In genomic region chr15:81663697-81664561, GRCm38 (mm10) we compare ENCODE assay signal across 8 mouse cellular contexts. TPM values are rescaled to one million over a fixed set of nuclear protein-coding genes. Genes with fewer than 3 reads are reported as not detected.
A peak's percentile ranks its signal among the peaks of the same experiment; 100 is the strongest.
DNase-seq lines count a peak whose midpoint lies in the region; ATAC-seq lines count a peak whose summit lies in the region.

Gene L3mbtl2, plus strand, starts transcription at chr15:81663889.

- H3K4me2 ChIP-seq in hindbrain, embryonic 16.5 days (ENCODE audit: low read length), result peak within 1 kb of the TSS; percentile 89

- peaks cover 16% of the 10 kb centered on the region for H3K36me3 ChIP-seq in hindbrain, embryonic 16.5 days (ENCODE audit: control insufficient read depth, insufficient read depth, low read length)
- H3K36me3 ChIP-seq in macrophage (ENCODE audit: inconsistent target), result peaks cover 14% of the 10 kb centered on the region

- peak within 1 kb of the TSS; percentile 60; the same call in 1 of the 2 replicates for H3K27ac ChIP-seq in hindbrain, embryonic 16.5 days (ENCODE audit: low read depth, low read length)
- H3K27ac ChIP-seq in macrophage, result peak within 1 kb of the TSS; percentile 57

- ATAC-seq in hindbrain, embryonic 16.5 days, result peak; percentile 99

- H3K79me2 ChIP-seq in macrophage (ENCODE audit: inconsistent target), result peaks cover 23% of the 10 kb centered on the region

- H3K27me3 ChIP-seq in hindbrain, embryonic 16.5 days (replicated peaks; ENCODE audit: control insufficient read depth, insufficient read depth, low read length), result no peaks in the 10 kb centered on the region

- peaks cover 8% of the 10 kb centered on the region for H3K4me1 ChIP-seq in hindbrain, embryonic 16.5 days (ENCODE audit: control insufficient read depth, insufficient read depth, low read depth, low read length)

- no peaks in the 10 kb centered on the region for H3K9me3 ChIP-seq in hindbrain, embryonic 16.5 days (ENCODE audit: control insufficient read depth, low read length)

- under 1% methylated on average over 55 of the region's 55 CpGs for whole genome bisulfite sequencing in hindbrain, embryonic 16.5 days
- WGBS in macrophage (ENCODE audit: missing documents), result 1% methylated on average over 44 of the region's 55 CpGs

- peak; percentile 84 for DNase-seq in WW6 (ENCODE audit: low read depth, low spot score)
- peak; percentile 72 to 90 for DNase-seq in cerebellum, postnatal 4 days (ENCODE audit: low spot score in 2 of 2)
- peak; percentile 93 for DNase-seq in gastrocnemius, adult 18-20 months (ENCODE audit: low spot score)
- peak; percentile 88 to 91 for DNase-seq in left cerebral cortex, adult 18-20 months (ENCODE audit: low spot score in 2 of 2)
- peak; percentile 94 for DNase-seq in right cerebral cortex, adult 18-20 months
- DNase-seq in urinary bladder, postnatal 10 days (ENCODE audit: low spot score), result peak; percentile 53

- peak within 1 kb of the TSS; percentile 91 for H3K4me3 ChIP-seq in hindbrain, embryonic 16.5 days (ENCODE audit: low read length)
- peak within 1 kb of the TSS; percentile 99 for H3K4me3 ChIP-seq in macrophage (ENCODE audit: inconsistent target)

- peak within 1 kb of the TSS; percentile 76 for H3K9ac ChIP-seq in hindbrain, embryonic 16.5 days (ENCODE audit: low read depth, low read length)

RNA-seq across cellular contexts. Expression of gene L3mbtl2, which starts in this region (rescaled TPM):
- total RNA-seq in gastrocnemius, adult 18-20 months (2021), result 1 to 10 TPM; 7.7 to 8.7 TPM
- 30.3 and 32.9 TPM in 2 replicates for polyA plus RNA-seq in hindbrain, embryonic 16.5 days (2015; fragmentation: Nextera tagmentation; extraction: Ambion mirVana)
- total RNA-seq in left cerebral cortex, adult 18-20 months (2021), result 10 to 100 TPM; 35.5 to 37.9 TPM
- total RNA-seq in macrophage (2018; cell fraction: chromatin; rRNA removed), result 10 to 100 TPM in 17 of 26 experiments, 1 to 10 TPM in 9; 2.3 to 30.2 (median 15.7) TPM
- total RNA-seq in macrophage (2018; cell fraction: cytosol; rRNA removed), result 10 to 100 TPM in 23 of 26 experiments, 1 to 10 TPM in 3; 6.7 to 18.8 (median 14.3) TPM
- total RNA-seq in macrophage (2018; cell fraction: nucleus; rRNA removed), result 10 to 100 TPM in 14 of 26 experiments, 1 to 10 TPM in 12; 4.8 to 32.0 (median 11.3) TPM
- 10.6 to 21.0 TPM (median 11.6 TPM) in 3 replicates for polyA plus RNA-seq in macrophage (2018)

Comparison
In these comparisons a context has a peak if more than half of its experiments do, and no peak if none do; other contexts are left out.
1. Peak in every context shown above with its lines: DNase-seq, ATAC-seq, H3K4me3 ChIP-seq and H3K27ac ChIP-seq.